Mouse (Mus musculus) lung, adult 2 months (tissue): ENCODE measurements at regions not wholly inside any gene's neighbourhood (a gene's known extent, or its start where the extent isn't known, plus 50 kb on each side); places are given as distances from the start of the nearest gene placed in this dataset.

Experiments
- DNase-seq: peaks from one replicate; pipeline ENCODE4 v3.0.0; 2022
- H3K4me1 ChIP-seq: fragments of 200-500 bp; 2 replicates; pipeline ENCODE4 v1.6.1; 2011; ENCODE audit warnings: low read length; ENCODE audit not compliant: control insufficient read depth, insufficient read depth
- H3K4me3 ChIP-seq: fragments of 200-500 bp; replicated peaks from 2 replicates; pipeline ENCODE3; 2011; ENCODE audit warnings: low read depth, mild to moderate bottlenecking, control low read depth, low read length; ENCODE audit errors: extremely low read depth
- CTCF ChIP-seq: fragments of 200-500 bp; IDR thresholded peaks from 2 replicates; pipeline ENCODE4 v1.5.1; 2011; ENCODE audit warnings: mild to moderate bottlenecking, low read length, control low read depth; ENCODE audit not compliant: insufficient read depth
- POLR2A ChIP-seq: fragments of 200-500 bp; IDR thresholded peaks from 2 replicates; pipeline ENCODE4 v1.6.1; 2011; ENCODE audit warnings: low read depth, mild to moderate bottlenecking, control low read depth, low read length, borderline replicate concordance; ENCODE audit errors: extremely low read depth
- WGBS: fragments of 180-500 bp; shearing (Covaris S2); methylation state at CpG from one replicate; pipeline ENCODE4 v1.1.7; 2018; 5-methylcytosine and 5-hydroxymethylcytosine counted together

- H3K4me1 ChIP-seq, result no peaks in the 10 kb centered on the region
- no peak overlapping the region for H3K4me3 ChIP-seq
- 54% methylated on average over 8 of the region's 8 CpGs for WGBS
- no peak for DNase-seq
- no peak for TF ChIP-seq CTCF
- no peak for TF ChIP-seq POLR2A
These were observed 61.0 kb upstream of the Ptpn3 start for GRCm38 (mm10) chr4:57362652-57363051.

GRCm38 (mm10) chr4:57369736-57370373 is 64.2 kb upstream of the Palm2 start:
- Histone ChIP-seq H3K4me3 (no peak overlapping the region), H3K4me1 (no peaks in the 10 kb centered on the region)
- WGBS, result 14% methylated on average over 12 of the region's 12 CpGs
- TF ChIP-seq POLR2A, result no peak
- TF ChIP-seq CTCF, result peak; percentile 91
- peak; percentile 54 for DNase-seq

- no peak overlapping the region for H3K4me3 ChIP-seq
- H3K4me1 ChIP-seq, result no peaks in the 10 kb centered on the region
- 44% methylated on average over 5 of the region's 5 CpGs for WGBS
- TF ChIP-seq POLR2A, result no peak
- TF ChIP-seq CTCF, result no peak
- no peak for DNase-seq
These were observed 56.2 kb upstream of the Palm2 start for GRCm38 (mm10) chr4:57377872-57378271.

- Histone ChIP-seq H3K4me3 (no peak overlapping the region), H3K4me1 (no peaks in the 10 kb centered on the region)
- TF ChIP-seq CTCF (no peak), POLR2A (no peak)
- 57% methylated on average over 9 of the region's 9 CpGs for WGBS
- DNase-seq, result no peak
These were observed 53.8 kb upstream of the Palm2 start for GRCm38 (mm10) chr4:57380063-57380800.

- H3K4me1 ChIP-seq, result no peaks in the 10 kb centered on the region
- WGBS, result 81% methylated on average over 4 of the region's 4 CpGs
- no peak for DNase-seq
- no peak overlapping the region for H3K4me3 ChIP-seq
- TF ChIP-seq CTCF (no peak), POLR2A (no peak)
These were observed 52.7 kb upstream of the Palm2 start for GRCm38 (mm10) chr4:57381306-57381705.
